Mouse (Mus musculus): ENCODE measurements around the gene Kbtbd2.

The Kbtbd2 gene

DNA sequence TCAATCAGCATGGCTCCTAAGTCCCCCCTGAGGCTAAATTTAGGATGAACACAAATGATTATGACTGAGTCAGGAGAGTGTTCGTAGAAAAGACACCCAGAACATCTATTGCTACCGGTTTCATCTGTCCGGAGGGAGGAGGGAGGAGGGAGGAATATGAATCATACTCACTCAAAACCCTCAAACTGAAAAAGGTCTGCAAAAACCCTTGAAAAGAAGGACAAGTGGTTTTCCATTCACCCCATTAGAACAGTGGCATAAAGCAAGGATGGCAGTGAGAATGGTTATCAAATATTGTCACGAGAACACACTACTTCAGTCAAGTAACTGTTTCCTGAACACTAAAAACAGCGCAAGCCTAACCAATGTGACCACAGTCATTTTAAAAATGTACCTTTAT is 12.5 kb downstream of the Kbtbd2 start:
- DNase-seq (ENCODE audit: low read depth) = no peak

DNA sequence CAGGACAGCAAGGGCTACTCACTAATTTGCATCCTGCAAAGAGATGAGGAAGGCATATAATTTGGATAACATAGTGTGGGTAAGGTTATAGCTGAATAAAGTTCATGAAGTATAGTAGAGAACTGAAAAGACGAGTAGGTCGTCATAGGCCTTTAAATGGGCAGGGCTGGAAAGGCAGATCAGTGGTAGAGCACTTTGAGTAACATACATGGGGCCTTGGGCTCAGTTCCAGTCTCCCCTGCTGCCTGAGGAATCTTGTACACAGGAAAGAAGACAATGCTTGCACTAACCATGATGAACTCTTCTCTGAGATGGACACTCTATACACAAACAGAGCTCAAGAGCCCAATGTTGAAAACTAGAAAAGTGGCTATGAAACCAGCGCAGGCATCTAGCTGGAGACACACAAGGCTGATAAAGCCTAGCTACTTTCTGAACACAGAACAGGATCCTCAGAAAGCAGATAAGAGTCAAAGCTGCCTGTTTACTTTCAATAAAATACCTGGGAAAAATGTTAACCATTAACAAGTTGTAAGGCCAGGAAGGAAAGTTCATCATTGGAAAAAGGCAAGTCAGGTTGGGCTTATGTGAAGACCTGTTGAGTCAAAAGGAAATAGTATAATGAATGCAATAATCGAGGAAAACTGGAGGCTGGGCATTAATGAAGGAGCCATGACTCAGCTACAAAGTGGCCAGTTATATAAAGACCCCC is 13.9 kb downstream of the Kbtbd2 start:
- no peak for DNase-seq (ENCODE audit: low read depth)

DNA sequence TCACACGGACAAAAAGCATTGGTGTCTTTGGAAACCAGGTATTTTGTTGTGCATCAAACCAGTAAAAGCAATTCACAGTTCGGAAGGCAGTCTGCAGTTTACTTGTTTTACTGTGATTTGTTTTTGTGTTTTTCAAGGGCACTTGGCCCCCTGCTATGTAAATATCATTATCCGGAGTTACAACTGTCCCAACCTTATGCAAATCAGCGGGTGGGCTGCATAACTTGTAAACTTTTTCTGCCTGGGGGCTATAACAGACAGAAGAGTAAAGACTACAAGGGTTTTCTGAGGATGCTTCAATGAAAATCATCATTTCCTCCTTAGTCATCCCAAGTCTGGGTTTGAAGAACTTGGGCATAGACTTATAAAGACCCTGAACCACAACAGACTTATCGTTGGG is 18.0 kb downstream of the Kbtbd2 start:
- no peak for DNase-seq (ENCODE audit: low read depth)

DNA sequence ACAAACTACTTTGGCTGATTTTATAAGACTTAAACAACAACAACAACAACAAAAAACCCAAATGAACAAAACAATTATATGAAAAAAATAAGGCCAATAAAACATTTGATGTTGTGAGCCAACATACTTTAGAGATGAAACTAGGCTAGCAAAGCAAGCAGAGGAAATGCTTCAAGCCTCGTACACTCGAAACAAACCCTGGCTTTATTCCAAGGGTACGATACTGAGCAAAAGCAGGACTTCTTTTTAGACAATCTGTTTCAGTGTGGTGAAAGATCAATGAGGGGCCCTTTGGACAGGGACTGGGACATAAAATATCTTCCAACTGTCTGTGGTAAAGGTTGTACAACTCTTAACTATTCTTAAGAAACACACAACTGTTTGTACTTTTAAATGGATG is 21.8 kb downstream of the Kbtbd2 start:
- no peak for DNase-seq (ENCODE audit: low read depth)

DNA sequence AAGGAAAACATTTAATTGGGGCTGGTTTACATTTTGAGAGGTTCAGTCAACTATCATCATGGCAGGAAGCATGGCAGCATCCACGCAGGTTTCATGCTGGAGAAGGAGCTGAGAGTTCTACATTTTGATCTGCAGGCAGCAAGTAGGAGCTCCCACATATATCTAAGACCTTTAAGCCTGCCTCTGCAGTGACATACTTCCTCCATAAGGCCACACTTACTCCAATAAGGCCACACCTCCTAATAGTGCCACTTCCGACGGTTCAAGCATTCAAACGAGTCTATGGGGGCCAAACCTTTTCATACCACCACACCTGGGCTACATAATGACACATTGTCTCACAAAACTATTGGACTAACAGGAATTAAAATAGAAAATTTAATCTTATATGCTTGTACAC is 31.9 kb downstream of the Kbtbd2 start:
- DNase-seq (ENCODE audit: low read depth) = no peak

DNA sequence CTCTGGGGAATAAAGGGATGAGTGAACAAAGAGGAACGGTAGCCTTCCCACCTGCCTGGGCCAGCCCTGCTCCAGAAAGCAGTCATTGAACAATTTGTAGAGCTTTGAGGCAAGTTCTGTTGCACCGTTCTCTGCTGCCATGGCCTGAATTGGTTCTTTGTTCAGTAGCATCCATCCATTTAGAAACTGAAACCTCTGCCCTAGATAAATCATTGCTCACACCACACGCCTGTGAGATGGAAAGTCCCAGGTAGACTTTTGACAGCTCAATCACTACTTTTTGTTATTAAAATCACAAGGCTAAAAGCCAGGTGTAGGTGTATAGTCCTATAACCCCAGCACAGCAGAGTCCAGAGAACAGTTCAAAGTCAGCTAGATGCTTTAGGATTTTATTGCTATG is 32.3 kb downstream of the Kbtbd2 start:
- no peak for DNase-seq (ENCODE audit: low read depth)

DNA sequence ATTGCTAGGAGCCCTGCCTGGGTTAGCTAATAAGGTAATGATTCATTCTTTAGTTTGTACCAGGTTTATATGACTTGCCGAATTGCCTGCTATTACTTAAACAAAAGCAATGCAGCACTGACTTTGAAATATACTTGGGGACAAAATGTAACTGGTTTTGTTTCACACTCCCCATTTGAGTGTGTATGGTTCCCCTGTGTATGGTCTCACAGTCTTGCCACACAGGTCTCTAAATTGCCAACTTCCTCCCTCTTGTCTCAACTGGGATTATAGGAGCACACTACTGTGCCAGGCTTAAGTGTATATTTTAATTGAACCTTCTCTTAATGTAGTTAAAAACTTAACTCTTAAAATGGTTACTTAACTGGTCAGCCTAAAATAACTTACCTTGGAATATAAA is 38.3 kb downstream of the Kbtbd2 start:
- DNase-seq (ENCODE audit: low read depth) = no peak

DNA sequence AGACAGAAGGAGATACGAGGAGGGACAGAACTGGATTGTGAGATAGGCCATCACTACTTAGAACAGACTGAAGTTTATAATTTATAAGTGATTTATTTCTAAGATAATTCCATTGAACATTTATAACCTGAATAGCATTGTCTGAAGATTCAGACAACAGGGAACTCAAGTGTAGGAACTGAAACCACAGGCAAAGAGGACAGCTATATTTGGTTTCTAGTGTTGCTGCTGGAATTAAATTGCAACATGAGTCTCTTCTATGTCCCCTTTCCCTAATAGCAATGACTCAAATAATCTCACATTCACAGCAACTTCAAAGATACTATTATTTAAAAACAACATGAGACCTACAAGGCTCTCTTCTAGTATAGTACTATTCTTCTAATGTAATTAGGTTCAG is 41.5 kb downstream of the Kbtbd2 start:
- DNase-seq (ENCODE audit: low read depth) = no peak

DNA sequence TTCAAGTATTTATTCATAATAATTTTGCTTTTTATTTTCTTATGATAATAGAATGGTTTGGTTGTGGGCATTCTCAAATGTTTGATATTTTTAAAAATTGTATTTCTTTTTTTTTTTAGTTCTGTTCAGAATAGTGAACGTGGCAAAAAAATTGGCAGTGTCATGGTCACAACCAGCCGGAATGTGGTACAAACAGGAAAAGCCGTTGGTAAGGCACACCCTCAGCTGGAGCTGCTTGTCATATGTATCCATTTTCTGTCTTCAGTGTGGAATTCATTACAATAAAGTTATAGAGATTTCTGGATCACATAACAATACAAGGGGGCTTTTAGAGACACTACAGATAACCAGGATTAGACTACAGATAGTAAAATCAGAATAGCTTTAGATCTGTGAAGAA is 43.9 kb downstream of the Kbtbd2 start:
- no peak for DNase-seq (ENCODE audit: low read depth)

DNA sequence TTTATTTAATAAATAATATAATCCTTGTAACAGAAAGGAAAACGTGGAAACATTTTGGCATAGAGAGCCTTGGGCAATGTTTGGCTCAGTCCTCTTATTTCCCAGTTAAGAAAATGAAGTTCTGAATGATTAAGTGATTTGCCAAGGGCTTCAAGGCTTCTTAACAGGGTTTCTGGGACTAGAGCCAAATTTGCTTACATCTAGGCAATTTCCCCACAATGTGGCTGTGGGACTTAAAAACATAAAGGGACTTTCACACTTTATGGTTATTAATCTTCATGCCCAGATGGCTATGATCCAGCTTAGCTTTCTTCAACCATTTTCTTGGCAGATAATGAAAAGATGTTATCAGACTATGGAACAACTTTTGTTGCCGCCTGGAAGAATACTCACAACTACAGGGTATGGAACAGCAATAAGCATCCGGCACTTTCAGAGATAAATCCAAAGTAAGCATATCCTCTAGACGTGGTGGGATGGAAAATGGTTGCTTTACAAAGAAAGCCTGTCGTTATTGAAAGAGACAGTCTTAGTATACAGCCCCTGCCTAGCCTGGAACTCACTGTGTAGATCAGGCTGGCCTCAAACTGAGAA is 51.6 kb downstream of the Kbtbd2 start:
- peak; percentile 21 for DNase-seq (ENCODE audit: low read depth)

DNA sequence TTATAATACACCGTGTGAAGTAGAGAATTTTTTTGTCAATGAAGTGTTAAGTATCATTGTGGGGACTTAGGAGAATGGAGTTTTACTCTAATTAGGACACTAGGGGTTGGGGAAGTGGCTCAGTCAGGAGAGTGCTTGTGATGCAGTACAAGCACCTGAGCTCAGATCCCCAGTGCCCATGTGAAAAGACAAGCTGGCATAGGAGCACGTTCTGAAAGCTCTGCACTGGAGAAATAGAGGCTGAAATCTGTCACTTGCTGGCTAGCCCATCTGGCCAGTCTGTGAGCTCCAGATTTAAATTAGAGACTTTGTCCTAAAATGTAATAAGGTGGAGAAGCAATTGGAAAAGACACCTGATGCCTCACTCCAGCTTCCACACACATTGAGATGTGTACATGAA is 65.1 kb downstream of the Kbtbd2 start:
- no peak for DNase-seq (ENCODE audit: low read depth)

All from fibroblast of lung, adult 2 months (primary cell).